Mouse (Mus musculus) hematopoietic stem cell, adult 5-6 weeks (primary cell): ENCODE measurements around the gene Olfr1357. TPM values are rescaled to one million over a fixed set of nuclear protein-coding genes. Genes with fewer than 3 reads are reported as not detected.

Experiments
- total RNA-seq: library from RNA; stranded (forward); fragments of 172-1452, 232-1000 nt; gene quantifications from 2 replicates; pipeline ENCODE4 v1.2.3, GENCODE M21; 2017

The Olfr1357 gene
- total RNA-seq, 1 experiment from 2014 or later: not detected

Other genes starting within 250 kb of the Olfr1357 start
- gene Rrp1, start 205.0 kb downstream of the Olfr1357 start, total RNA-seq: 310 and 472 TPM in 2 replicates
- gene Cstb, start 192.4 kb downstream of the Olfr1357 start, total RNA-seq: 28.9 and 59.0 TPM in 2 replicates
- gene Pdxk, start 153.1 kb downstream of the Olfr1357 start, total RNA-seq: 12.3 and 17.1 TPM in 2 replicates
- not detected in 2 replicates for gene Olfr1358, start 100.6 kb downstream of the Olfr1357 start, total RNA-seq
- gene Ilvbl, start 43.7 kb downstream of the Olfr1357 start, total RNA-seq: 14.7 and 19.3 TPM in 2 replicates
- gene Syde1, start 26.1 kb downstream of the Olfr1357 start, total RNA-seq: 4.9 and 6.8 TPM in 2 replicates
- not detected in 2 replicates for gene Casp14, start 100.2 kb upstream of the Olfr1357 start, total RNA-seq
- gene Ccdc105, start 135.0 kb upstream of the Olfr1357 start, total RNA-seq: not detected in 2 replicates
- not detected in 2 replicates for gene Slc1a6, start 162.4 kb upstream of the Olfr1357 start, total RNA-seq
- not detected in 2 replicates for gene Olfr1356, start 234.1 kb upstream of the Olfr1357 start, total RNA-seq